Mouse (Mus musculus) heart, embryonic 11.5 days (tissue): ENCODE results near the gene 9530068E07Rik. TPM values are rescaled to one million over a fixed set of nuclear protein-coding genes. Genes with fewer than 3 reads are reported as not detected.

Experiments
- ATAC-seq: fragments of 200-750 bp; cut with Nextera tagmentation; replicated peaks from 2 replicates; pipeline ENCODE4 v1.8.0; 2017; ENCODE audit warnings: moderate library complexity; ENCODE audit not compliant: insufficient number of reproducible peaks, low FRiP score, low TSS enrichment
- H3K27ac ChIP-seq: fragments of 300-500 bp; sonication (generic); 2 replicates; pipeline ENCODE4 v1.5.1; 2014; ENCODE audit warnings: mild to moderate bottlenecking, low read depth, low read length
- H3K27me3 ChIP-seq: fragments of 300-500 bp; sonication (generic); 2 replicates; pipeline ENCODE4 v1.6.1; 2014; ENCODE audit warnings: mild to moderate bottlenecking, low read length, mixed read lengths; ENCODE audit not compliant: control insufficient read depth, insufficient read depth
- H3K36me3 ChIP-seq: fragments of 300-500 bp; sonication (generic); 2 replicates; pipeline ENCODE4 v1.6.1; 2014; ENCODE audit warnings: mild to moderate bottlenecking, low read length, moderate library complexity, mixed read lengths; ENCODE audit not compliant: control insufficient read depth, insufficient read depth
- H3K4me1 ChIP-seq: fragments of 300-500 bp; sonication (generic); 2 replicates; pipeline ENCODE4 v1.6.1; 2014; ENCODE audit warnings: low read length; ENCODE audit not compliant: control insufficient read depth, insufficient read depth
- H3K4me2 ChIP-seq: fragments of 300-500 bp; sonication (generic); 2 replicates; pipeline ENCODE4 v1.6.1; 2014; ENCODE audit warnings: mild to moderate bottlenecking, moderate library complexity
- H3K4me3 ChIP-seq: fragments of 300-500 bp; sonication (generic); 2 replicates; pipeline ENCODE4 v1.5.1; 2014; ENCODE audit warnings: low read depth, low read length
- H3K9ac ChIP-seq: fragments of 300-500 bp; sonication (generic); 2 replicates; pipeline ENCODE4 v1.6.1; 2014; ENCODE audit warnings: mild to moderate bottlenecking, low read depth, low read length, moderate library complexity
- H3K9me3 ChIP-seq: fragments of 300-500 bp; sonication (generic); replicated peaks from 2 replicates; pipeline ENCODE4 v1.6.1; 2016; ENCODE audit warnings: low read length; ENCODE audit not compliant: control insufficient read depth
- WGBS: fragments of 180-500 bp; shearing (Covaris S2); extraction: QIAGEN DNeasy Blood & Tissue Kit; methylation state at CpG from one replicate; pipeline ENCODE4 v1.1.7; 2014; ENCODE audit not compliant: insufficient replicate concordance; 5-methylcytosine and 5-hydroxymethylcytosine counted together
- polyA plus RNA-seq: library from polyadenylated mRNA; unstranded; fragments of >200 nt; fragmentation: Nextera tagmentation; extraction: Ambion mirVana; gene quantifications from 2 replicates; pipeline ENCODE4 v1.2.1, GENCODE M21; 2014

Gene 9530068E07Rik
- polyA plus RNA-seq, 1 experiment from 2014 or later = 211 TPM

- H3K9ac ChIP-seq = peak overlapping the region; percentile 98; the same call in 1 of the 2 replicates
- H3K4me3 ChIP-seq = peak overlapping the region; percentile 98
- 80% methylated on average over 4 of the region's 4 CpGs for WGBS
- no peaks in the 10 kb centered on the region for H3K27me3 ChIP-seq
- H3K27ac ChIP-seq = peak overlapping the region; percentile 95; the same call in 1 of the 2 replicates
- no peaks in the 10 kb centered on the region for H3K9me3 ChIP-seq
- peaks cover 9% of the 10 kb centered on the region for H3K4me1 ChIP-seq
- ATAC-seq = no peak
- H3K4me2 ChIP-seq = peak overlapping the region; percentile 75
- H3K36me3 ChIP-seq = no peaks in the 10 kb centered on the region
Observed at GRCm38 (mm10) chr11:52397385-52397987, 1.3 kb downstream of the 9530068E07Rik start.

DNA sequence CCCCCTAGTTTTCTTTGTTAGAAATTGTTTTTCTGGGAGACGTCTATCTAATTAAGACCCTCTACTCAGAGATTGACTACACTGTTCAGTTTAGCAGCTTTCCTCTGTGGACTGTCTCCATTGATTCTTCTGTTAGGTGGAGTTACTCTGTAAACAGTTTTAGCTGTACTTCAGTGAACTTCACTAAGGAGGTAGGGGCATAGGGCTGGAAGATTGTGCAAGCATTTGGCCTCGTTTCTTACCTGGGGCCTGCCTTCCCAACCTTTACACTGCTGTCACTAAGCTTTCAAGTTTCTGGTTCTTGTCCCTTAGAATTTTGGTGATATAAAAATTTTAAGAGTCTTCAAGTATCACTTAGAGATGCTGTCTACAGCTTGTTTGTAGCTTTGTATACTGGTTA lies 5.2 kb downstream of the 9530068E07Rik start:
- Histone ChIP-seq H3K9me3 (no peaks in the 10 kb centered on the region), H3K4me1 (peaks cover 9% of the 10 kb centered on the region), H3K27ac (no peak overlapping the region), H3K4me3 (no peak overlapping the region), H3K4me2 (no peak overlapping the region), H3K36me3 (peaks cover 12% of the 10 kb centered on the region), H3K9ac (no peak overlapping the region), H3K27me3 (no peaks in the 10 kb centered on the region)
- ATAC-seq = no peak
- 60% methylated on average over 2 of the region's 2 CpGs for WGBS

GRCm38 (mm10) chr11:52402566-52402965 lies 6.3 kb downstream of the 9530068E07Rik start:
- peaks cover 9% of the 10 kb centered on the region for H3K4me1 ChIP-seq
- H3K4me3 ChIP-seq = no peak overlapping the region
- ATAC-seq = no peak
- H3K36me3 ChIP-seq = peaks cover 14% of the 10 kb centered on the region
- no peak overlapping the region for H3K4me2 ChIP-seq
- H3K9me3 ChIP-seq = no peaks in the 10 kb centered on the region
- 50% methylated on average over 1 of the region's 1 CpGs for WGBS
- H3K27ac ChIP-seq = no peak overlapping the region
- no peak overlapping the region for H3K9ac ChIP-seq
- H3K27me3 ChIP-seq = no peaks in the 10 kb centered on the region

GRCm38 (mm10) chr11:52404209-52404608 lies 8.0 kb downstream of the 9530068E07Rik start:
- 87% methylated on average over 5 of the region's 5 CpGs for WGBS
- Histone ChIP-seq H3K4me1 (peaks cover 22% of the 10 kb centered on the region), H3K27me3 (no peaks in the 10 kb centered on the region)

DNA sequence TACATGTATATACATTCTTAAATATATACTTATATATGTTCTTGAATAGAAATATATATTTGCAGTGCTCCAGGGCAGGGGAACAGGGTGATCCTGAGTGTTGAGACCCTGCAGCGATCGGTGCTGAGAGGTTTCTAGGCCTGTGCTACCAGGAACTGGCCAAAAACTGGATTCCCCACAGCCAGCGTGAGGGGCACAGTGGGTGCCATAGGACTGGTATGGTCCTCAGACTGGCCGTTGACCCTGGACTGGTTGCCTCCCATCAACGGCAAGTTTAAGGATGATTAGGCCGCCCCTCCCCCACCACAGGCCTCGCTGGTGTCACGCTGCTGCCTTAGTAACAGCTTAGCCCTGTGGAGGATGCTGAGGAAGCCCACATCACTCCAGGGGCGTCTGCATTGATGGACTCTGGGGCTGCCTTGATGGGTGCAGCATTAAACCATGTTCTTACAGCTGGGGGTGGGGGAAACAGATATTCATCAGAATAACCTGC lies 9.0 kb downstream of the 9530068E07Rik start:
- WGBS = 70% methylated on average over 9 of the region's 9 CpGs
- peaks cover 28% of the 10 kb centered on the region for H3K4me1 ChIP-seq
- ATAC-seq = no peak
- no peaks in the 10 kb centered on the region for H3K27me3 ChIP-seq
- no peak overlapping the region for H3K27ac ChIP-seq
- no peak overlapping the region for H3K9ac ChIP-seq
- H3K9me3 ChIP-seq = no peaks in the 10 kb centered on the region
- H3K4me2 ChIP-seq = no peak overlapping the region
- H3K36me3 ChIP-seq = peaks cover 14% of the 10 kb centered on the region
- H3K4me3 ChIP-seq = no peak overlapping the region

More at GRCm38 (mm10) chr11:52404209-52404608, 8.0 kb downstream of the 9530068E07Rik start:
- H3K36me3 ChIP-seq = peaks cover 14% of the 10 kb centered on the region
- no peak overlapping the region for H3K4me2 ChIP-seq
- H3K4me3 ChIP-seq = no peak overlapping the region
- H3K9ac ChIP-seq = no peak overlapping the region
- no peak for ATAC-seq
- H3K9me3 ChIP-seq = no peaks in the 10 kb centered on the region
- H3K27ac ChIP-seq = no peak overlapping the region

GRCm38 (mm10) chr11:52409316-52409715 lies 13.1 kb downstream of the 9530068E07Rik start:
- H3K9me3 ChIP-seq = no peaks in the 10 kb centered on the region
- 23% methylated on average over 5 of the region's 5 CpGs for WGBS
- peak overlapping the region; percentile 62 for H3K27ac ChIP-seq
- H3K27me3 ChIP-seq = no peaks in the 10 kb centered on the region
- peaks cover 20% of the 10 kb centered on the region for H3K4me1 ChIP-seq
- ATAC-seq = peak; percentile 36; the same call in 1 of the 2 replicates
- H3K4me2 ChIP-seq = peak overlapping the region; percentile 16
- H3K9ac ChIP-seq = peak overlapping the region; percentile 39
- no peak overlapping the region for H3K4me3 ChIP-seq
- peaks cover 11% of the 10 kb centered on the region for H3K36me3 ChIP-seq

- Histone ChIP-seq H3K4me3 (no peak overlapping the region), H3K27ac (no peak overlapping the region), H3K4me2 (no peak overlapping the region), H3K9me3 (no peaks in the 10 kb centered on the region), H3K4me1 (no peaks in the 10 kb centered on the region), H3K9ac (no peak overlapping the region; the same call in 1 of the 2 replicates), H3K36me3 (no peaks in the 10 kb centered on the region), H3K27me3 (no peaks in the 10 kb centered on the region)
- no peak for ATAC-seq
- 73% methylated on average over 5 of the region's 5 CpGs for WGBS
Observed at GRCm38 (mm10) chr11:52418358-52418757, 22.1 kb downstream of the 9530068E07Rik start.

- ATAC-seq = no peak
- H3K4me1 ChIP-seq = no peaks in the 10 kb centered on the region
- WGBS = 49% methylated on average over 5 of the region's 5 CpGs
- H3K36me3 ChIP-seq = no peaks in the 10 kb centered on the region
- no peaks in the 10 kb centered on the region for H3K27me3 ChIP-seq
- no peaks in the 10 kb centered on the region for H3K9me3 ChIP-seq
- H3K27ac ChIP-seq = no peak overlapping the region
- H3K9ac ChIP-seq = no peak overlapping the region
- no peak overlapping the region for H3K4me3 ChIP-seq
- H3K4me2 ChIP-seq = no peak overlapping the region
Observed at GRCm38 (mm10) chr11:52419246-52419645, 23.0 kb downstream of the 9530068E07Rik start.

DNA sequence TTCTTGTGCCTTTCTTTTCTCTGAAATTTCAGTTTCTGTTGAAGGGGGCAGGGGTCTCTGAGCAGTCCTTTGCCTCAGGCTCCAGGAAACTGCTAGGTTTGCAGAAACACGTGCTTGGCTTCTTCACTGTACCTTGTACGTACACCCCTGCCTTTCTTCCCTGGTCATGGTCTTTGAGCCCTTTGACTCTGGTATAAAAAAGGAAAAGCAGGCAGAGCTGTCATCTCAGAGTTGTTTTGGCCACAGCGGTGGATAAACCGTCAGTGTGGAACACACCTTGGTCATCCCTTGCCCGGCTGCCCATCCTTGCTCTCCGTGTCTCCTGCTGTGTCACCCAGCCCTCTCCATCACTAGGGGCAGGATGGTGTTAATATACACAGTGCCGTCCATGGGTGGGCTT lies 23.6 kb downstream of the 9530068E07Rik start:
- Histone ChIP-seq H3K4me1 (no peaks in the 10 kb centered on the region), H3K9me3 (no peaks in the 10 kb centered on the region), H3K9ac (no peak overlapping the region), H3K27me3 (no peaks in the 10 kb centered on the region), H3K36me3 (no peaks in the 10 kb centered on the region), H3K4me2 (no peak overlapping the region), H3K27ac (no peak overlapping the region), H3K4me3 (no peak overlapping the region)
- WGBS = 71% methylated on average over 7 of the region's 7 CpGs
- ATAC-seq = no peak
